Mouse (Mus musculus): ENCODE results near the gene Pinlyp. TPM values are rescaled to one million over a fixed set of nuclear protein-coding genes. Genes with fewer than 3 reads are reported as not detected.

The Pinlyp gene
- 61.2 and 62.9 TPM in 2 replicates for polyA plus RNA-seq (2015; fragmentation: Nextera tagmentation; extraction: Ambion mirVana)

GRCm38 (mm10) chr7:24546068-24546614 is at the start of gene Pinlyp, which contains the start of gene Xrcc1:
TSS of gene Pinlyp (minus strand) at chr7:24546118.
TSS of gene Xrcc1 (plus strand) at chr7:24546289.
- Histone ChIP-seq H3K4me2 (replicated peaks; ENCODE audit: low read depth) (peak within 1 kb of the TSS; percentile 63), H3K9ac (ENCODE audit: low read length) (peak within 1 kb of the TSS; percentile 75), H3K4me1 (replicated peaks; ENCODE audit: control insufficient read depth, insufficient read depth) (peaks cover 3% of the 10 kb centered on the region; the same call in 1 of the 2 replicates), H3K4me3 (ENCODE audit: low read depth, low read length) (peak within 1 kb of the TSS; percentile 60), H3K27me3 (ENCODE audit: control insufficient read depth, insufficient read depth, low read length) (no peaks in the 10 kb centered on the region), H3K36me3 (ENCODE audit: control insufficient read depth, insufficient read depth, low read length) (no peaks in the 10 kb centered on the region), H3K9me3 (ENCODE audit: control insufficient read depth, low read length) (no peaks in the 10 kb centered on the region), H3K27ac (replicated peaks) (peak within 1 kb of the TSS; percentile 90)
- 28% methylated on average over 13 of the region's 13 CpGs for WGBS
- TF ChIP-seq EP300 (optimal IDR thresholded peaks at IDR 0.05) (no peak), CTCF (IDR thresholded peaks at IDR 0.05; ENCODE audit: low read depth) (no peak)
- DNase-seq (ENCODE audit: low spot score) (peak; percentile 35), ATAC-seq (ENCODE audit: low FRiP score, low TSS enrichment) (0 out of 2 replicates have a peak, but pooled peaks have one; percentile 11)

DNA sequence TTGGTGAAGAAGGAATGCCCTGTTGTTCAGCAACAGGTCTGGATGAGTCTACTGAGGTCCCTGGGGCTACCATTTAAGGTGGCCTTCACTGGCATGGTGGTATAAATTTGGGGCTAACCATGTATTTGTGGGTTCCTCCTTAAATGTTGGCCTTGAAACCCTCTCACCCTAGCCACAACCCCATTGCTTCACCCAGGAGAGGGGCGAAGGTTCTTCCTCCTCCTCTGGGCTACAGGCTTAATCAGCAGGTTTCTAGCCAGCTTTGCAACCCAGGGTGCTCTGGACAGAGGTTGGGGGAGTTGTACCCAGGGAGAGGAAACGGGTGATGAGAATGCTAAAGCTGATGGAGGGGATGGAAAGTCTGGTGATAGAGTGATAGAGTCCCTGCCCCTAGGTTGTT is 49.5 kb upstream of the Pinlyp start:
- no peak for TF ChIP-seq CTCF (IDR thresholded peaks at IDR 0.05; ENCODE audit: low read depth)
- no peak for TF ChIP-seq EP300 (optimal IDR thresholded peaks at IDR 0.05)
- Histone ChIP-seq H3K36me3 (ENCODE audit: control insufficient read depth, insufficient read depth, low read length) (no peaks in the 10 kb centered on the region), H3K4me1 (replicated peaks; ENCODE audit: control insufficient read depth, insufficient read depth) (peaks cover 2% of the 10 kb centered on the region; the same call in 1 of the 2 replicates), H3K4me2 (replicated peaks; ENCODE audit: low read depth) (peak overlapping the region; percentile 73), H3K27me3 (ENCODE audit: control insufficient read depth, insufficient read depth, low read length) (no peaks in the 10 kb centered on the region), H3K9ac (ENCODE audit: low read length) (no peak overlapping the region), H3K9me3 (ENCODE audit: control insufficient read depth, low read length) (no peaks in the 10 kb centered on the region), H3K4me3 (ENCODE audit: low read depth, low read length) (no peak overlapping the region), H3K27ac (replicated peaks) (no peak overlapping the region)
- 86% methylated on average over 2 of the region's 2 CpGs for WGBS
- ATAC-seq (ENCODE audit: low FRiP score, low TSS enrichment): no peak
- DNase-seq (ENCODE audit: low spot score): no peak

GRCm38 (mm10) chr7:24594309-24594803 is 48.4 kb upstream of the Pinlyp start:
- Histone ChIP-seq H3K4me1 (replicated peaks; ENCODE audit: control insufficient read depth, insufficient read depth) (no peaks in the 10 kb centered on the region; the same call in 1 of the 2 replicates), H3K36me3 (ENCODE audit: control insufficient read depth, insufficient read depth, low read length) (no peaks in the 10 kb centered on the region), H3K27me3 (ENCODE audit: control insufficient read depth, insufficient read depth, low read length) (no peaks in the 10 kb centered on the region), H3K9ac (ENCODE audit: low read length) (peak overlapping the region; percentile 60), H3K9me3 (ENCODE audit: control insufficient read depth, low read length) (no peaks in the 10 kb centered on the region), H3K27ac (replicated peaks) (peak overlapping the region; percentile 45), H3K4me2 (replicated peaks; ENCODE audit: low read depth) (peak overlapping the region; percentile 73), H3K4me3 (ENCODE audit: low read depth, low read length) (peak overlapping the region; percentile 75)
- TF ChIP-seq EP300 (optimal IDR thresholded peaks at IDR 0.05) (no peak), CTCF (IDR thresholded peaks at IDR 0.05; ENCODE audit: low read depth) (no peak)
- DNase-seq (ENCODE audit: low spot score) (no peak), ATAC-seq (ENCODE audit: low FRiP score, low TSS enrichment) (0 out of 2 replicates have a peak, but pooled peaks have one; percentile 3)
- 5% methylated on average over 13 of the region's 13 CpGs for WGBS

- Histone ChIP-seq H3K27ac (replicated peaks) (peak overlapping the region; percentile 45), H3K4me1 (replicated peaks; ENCODE audit: control insufficient read depth, insufficient read depth) (no peaks in the 10 kb centered on the region; the same call in 1 of the 2 replicates), H3K4me3 (ENCODE audit: low read depth, low read length) (peak overlapping the region; percentile 75), H3K9ac (ENCODE audit: low read length) (peak overlapping the region; percentile 60), H3K4me2 (replicated peaks; ENCODE audit: low read depth) (peak overlapping the region; percentile 73), H3K36me3 (ENCODE audit: control insufficient read depth, insufficient read depth, low read length) (no peaks in the 10 kb centered on the region), H3K27me3 (ENCODE audit: control insufficient read depth, insufficient read depth, low read length) (no peaks in the 10 kb centered on the region), H3K9me3 (ENCODE audit: control insufficient read depth, low read length) (no peaks in the 10 kb centered on the region)
- peak; percentile 86 for ATAC-seq (ENCODE audit: low FRiP score, low TSS enrichment)
- TF ChIP-seq EP300 (optimal IDR thresholded peaks at IDR 0.05) (no peak), CTCF (IDR thresholded peaks at IDR 0.05; ENCODE audit: low read depth) (no peak)
- DNase-seq (ENCODE audit: low spot score): peak; percentile 87
- under 1% methylated on average over 38 of the region's 39 CpGs for WGBS
These were observed 47.8 kb upstream of the Pinlyp start for GRCm38 (mm10) chr7:24593621-24594308.

- ATAC-seq (ENCODE audit: low FRiP score, low TSS enrichment) (no peak), DNase-seq (ENCODE audit: low spot score) (no peak)
- Histone ChIP-seq H3K4me2 (replicated peaks; ENCODE audit: low read depth) (no peak overlapping the region), H3K4me3 (ENCODE audit: low read depth, low read length) (no peak overlapping the region), H3K9me3 (ENCODE audit: control insufficient read depth, low read length) (no peaks in the 10 kb centered on the region), H3K36me3 (ENCODE audit: control insufficient read depth, insufficient read depth, low read length) (no peaks in the 10 kb centered on the region), H3K27me3 (ENCODE audit: control insufficient read depth, insufficient read depth, low read length) (no peaks in the 10 kb centered on the region), H3K9ac (ENCODE audit: low read length) (no peak overlapping the region), H3K27ac (replicated peaks) (no peak overlapping the region), H3K4me1 (replicated peaks; ENCODE audit: control insufficient read depth, insufficient read depth) (no peaks in the 10 kb centered on the region; the same call in 1 of the 2 replicates)
- TF ChIP-seq EP300 (optimal IDR thresholded peaks at IDR 0.05): no peak
- WGBS: 78% methylated on average over 6 of the region's 6 CpGs
These were observed 46.9 kb upstream of the Pinlyp start for GRCm38 (mm10) chr7:24592781-24593180.

DNA sequence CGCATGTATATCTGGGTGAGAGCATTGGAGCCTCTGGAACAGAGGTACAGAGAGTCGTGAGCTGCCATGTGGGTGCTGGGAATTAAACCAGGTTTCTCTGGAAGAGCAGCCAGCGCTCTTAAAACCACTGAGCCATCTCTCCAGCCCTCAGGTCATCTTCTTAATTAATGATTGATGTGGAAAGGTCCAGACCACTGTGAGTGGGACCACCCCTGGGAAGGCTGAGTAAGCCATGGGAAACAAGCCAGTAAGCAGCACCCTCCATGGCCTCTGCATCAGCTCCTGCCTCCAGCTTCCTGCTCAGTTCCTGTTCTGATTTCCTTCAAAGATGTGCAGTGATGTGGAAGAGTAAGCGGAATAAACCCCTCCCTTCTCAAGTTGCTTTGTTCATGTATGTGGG is 46.2 kb upstream of the Pinlyp start:
- Histone ChIP-seq H3K4me1 (replicated peaks; ENCODE audit: control insufficient read depth, insufficient read depth) (no peaks in the 10 kb centered on the region; the same call in 1 of the 2 replicates), H3K9ac (ENCODE audit: low read length) (no peak overlapping the region), H3K4me3 (ENCODE audit: low read depth, low read length) (no peak overlapping the region), H3K27ac (replicated peaks) (no peak overlapping the region), H3K27me3 (ENCODE audit: control insufficient read depth, insufficient read depth, low read length) (no peaks in the 10 kb centered on the region), H3K9me3 (ENCODE audit: control insufficient read depth, low read length) (no peaks in the 10 kb centered on the region), H3K36me3 (ENCODE audit: control insufficient read depth, insufficient read depth, low read length) (no peaks in the 10 kb centered on the region), H3K4me2 (replicated peaks; ENCODE audit: low read depth) (no peak overlapping the region)
- 41% methylated on average over 4 of the region's 4 CpGs for WGBS
- no peak for TF ChIP-seq EP300 (optimal IDR thresholded peaks at IDR 0.05)
- TF ChIP-seq CTCF (IDR thresholded peaks at IDR 0.05; ENCODE audit: low read depth): no peak
- DNase-seq (ENCODE audit: low spot score): no peak
- no peak for ATAC-seq (ENCODE audit: low FRiP score, low TSS enrichment)
